Mouse (Mus musculus): ENCODE data around the gene Mtmr10.

GRCm38 (mm10) chr7:64296286-64297010, 9.0 kb downstream of the Mtmr10 start:
- TF ChIP-seq MYOD1 (IDR thresholded peaks at IDR 0.05; ENCODE audit: control insufficient read depth, insufficient read length, low read depth) (no peak), CTCF (IDR thresholded peaks at IDR 0.05; ENCODE audit: control insufficient read depth, insufficient read depth, insufficient read length) (no peak)

Measured in C2C12 (cell line).